Mouse (Mus musculus) CH12.LX (cell line): ENCODE results near the gene Htr5a.

ENCODE experiments used
- EP300 ChIP-seq: IDR thresholded peaks from 2 replicates; pipeline ENCODE4 v1.6.1; 2011; ENCODE audit warnings: low read length, improper control_type of control experiment
- ETS1 ChIP-seq: conservative IDR thresholded peaks from 2 replicates; pipeline ENCODE4 v1.6.1; 2012; ENCODE audit warnings: low read depth, mild to moderate bottlenecking, inconsistent platforms, low read length, improper control_type of control experiment, moderate library complexity
- POLR2A ChIP-seq: IDR thresholded peaks from 2 replicates; pipeline ENCODE4 v1.6.1; 2011; ENCODE audit warnings: low read depth, mild to moderate bottlenecking, improper control_type of control experiment, low read length
- RCOR1 ChIP-seq: conservative IDR thresholded peaks from 2 replicates; pipeline ENCODE4 v1.6.1; 2012; ENCODE audit warnings: low read depth, mild to moderate bottlenecking, inconsistent platforms, low read length, improper control_type of control experiment
- USF2 ChIP-seq: conservative IDR thresholded peaks from 2 replicates; pipeline ENCODE4 v1.6.1; 2011; ENCODE audit warnings: low read depth, low read length, improper control_type of control experiment
- ZMIZ1 ChIP-seq: IDR thresholded peaks from 2 replicates; pipeline ENCODE4 v1.6.1; 2012; ENCODE audit warnings: low read depth, mild to moderate bottlenecking, inconsistent platforms, low read length, improper control_type of control experiment

- TF ChIP-seq USF2 (no peak), EP300 (no peak), ZMIZ1 (no peak), ETS1 (no peak), POLR2A (no peak), RCOR1 (no peak)
These were observed 847 bp downstream of the Htr5a start for GRCm38 (mm10) chr5:27842671-27843320.
